Mouse (Mus musculus) heart, embryonic 14.5 days (tissue): ENCODE results near the gene Pold4. TPM values are rescaled to one million over a fixed set of nuclear protein-coding genes. Genes with fewer than 3 reads are reported as not detected.

ENCODE experiments used
- ATAC-seq: fragments of 200-750 bp; cut with Nextera tagmentation; 2 replicates; pipeline ENCODE4 v1.8.0; 2017; ENCODE audit warnings: low read depth, moderate TSS enrichment; ENCODE audit not compliant: insufficient number of reproducible peaks, insufficient read depth, low FRiP score
- H3K27ac ChIP-seq, 2 experiments: fragments of 200-500 bp in 1 of 2; fragments of 300-500 bp in 1 of 2; sonication (generic) in 1 of 2; replicated peaks in 1 of 2; 2 replicates each; pipeline ENCODE4 v1.5.1; 2012 to 2014; ENCODE audit warnings: low read depth in 2 of 2, low read length in 2 of 2, control low read depth in 1 of 2, mild to moderate bottlenecking in 1 of 2, mixed read lengths in 1 of 2; ENCODE audit not compliant: control insufficient read depth in 1 of 2, insufficient read depth in 1 of 2
- H3K27me3 ChIP-seq: fragments of 300-500 bp; sonication (generic); 2 replicates; pipeline ENCODE4 v1.6.1; 2014; ENCODE audit warnings: mild to moderate bottlenecking, low read length, control low read depth; ENCODE audit not compliant: control insufficient read depth, insufficient read depth
- H3K36me3 ChIP-seq: fragments of 300-500 bp; sonication (generic); 2 replicates; pipeline ENCODE4 v1.6.1; 2014; ENCODE audit warnings: mild to moderate bottlenecking, control low read depth, low read length, mixed read lengths; ENCODE audit not compliant: control insufficient read depth, insufficient read depth
- H3K4me1 ChIP-seq, 2 experiments: fragments of 200-500 bp in 1 of 2; fragments of 300-500 bp in 1 of 2; sonication (generic) in 1 of 2; 2 replicates each; pipeline ENCODE4 v1.6.1; 2012 to 2014; ENCODE audit warnings: low read length in 2 of 2, control low read depth in 1 of 2, mixed read lengths in 1 of 2; ENCODE audit not compliant: control insufficient read depth in 2 of 2, insufficient read depth in 2 of 2
- H3K4me2 ChIP-seq: fragments of 300-500 bp; sonication (generic); 2 replicates; pipeline ENCODE4 v1.6.1; 2014; ENCODE audit warnings: mild to moderate bottlenecking, low read length
- H3K4me3 ChIP-seq, 2 experiments: fragments of 200-500 bp in 1 of 2; fragments of 300-500 bp in 1 of 2; sonication (generic) in 1 of 2; 2 replicates each; pipeline ENCODE4 v1.5.1; 2012 to 2014; ENCODE audit warnings: low read length in 2 of 2, mild to moderate bottlenecking in 2 of 2, control low read depth in 1 of 2, low read depth in 1 of 2, moderate library complexity in 1 of 2; ENCODE audit not compliant: control insufficient read depth in 1 of 2, insufficient read depth in 1 of 2
- H3K9ac ChIP-seq: fragments of 300-500 bp; sonication (generic); 2 replicates; pipeline ENCODE4 v1.6.1; 2014; ENCODE audit warnings: mild to moderate bottlenecking, low read length
- H3K9me3 ChIP-seq: fragments of 300-500 bp; sonication (generic); 2 replicates; pipeline ENCODE4 v1.6.1; 2016; ENCODE audit warnings: low read length, control low read depth; ENCODE audit not compliant: control insufficient read depth
- WGBS: fragments of 180-500 bp; shearing (Covaris S2); extraction: QIAGEN DNeasy Blood & Tissue Kit; methylation state at CpG from one replicate; pipeline ENCODE4 v1.1.7; 2014; 5-methylcytosine and 5-hydroxymethylcytosine counted together
- polyA plus RNA-seq: library from polyadenylated mRNA; unstranded; fragments of >200 nt; fragmentation: Nextera tagmentation; extraction: Ambion mirVana; gene quantifications from 2 replicates; pipeline ENCODE4 v1.2.1, GENCODE M21; 2014

The Pold4 gene
- polyA plus RNA-seq, 1 experiment from 2014 or later, result 26.8 TPM

- Histone ChIP-seq H3K27me3 (peaks cover 13% of the 10 kb centered on the region), H3K9me3 (no peaks in the 10 kb centered on the region), H3K9ac (no peak overlapping the region), H3K36me3 (no peaks in the 10 kb centered on the region), H3K4me2 (no peak overlapping the region), H3K4me3 (no peak overlapping the region), H3K27ac (no peak overlapping the region; a peak in 1 of 4 replicates), H3K4me1 (peaks cover 4 to 5% of the 10 kb centered on the region in 2 experiments)
- ATAC-seq, result no peak
- 56% methylated on average over 8 of the region's 8 CpGs for WGBS
Measured at GRCm38 (mm10) chr19:4230415-4230814, 1.3 kb upstream of the Pold4 start.

GRCm38 (mm10) chr19:4232186-4232572, 480 bp downstream of the Pold4 start:
- H3K4me3 ChIP-seq, result peak overlapping the region; percentile 53 to 77
- H3K27me3 ChIP-seq, result peaks cover 9% of the 10 kb centered on the region
- peak overlapping the region; percentile 73 to 85 for H3K27ac ChIP-seq
- peak overlapping the region; percentile 68 for H3K4me2 ChIP-seq
- H3K4me1 ChIP-seq, result peaks cover 4 to 5% of the 10 kb centered on the region in 2 experiments
- H3K36me3 ChIP-seq, result no peaks in the 10 kb centered on the region
- no peak for ATAC-seq
- 18% methylated on average over 2 of the region's 2 CpGs for WGBS
- no peaks in the 10 kb centered on the region for H3K9me3 ChIP-seq
- H3K9ac ChIP-seq, result peak overlapping the region; percentile 73

- Histone ChIP-seq H3K27me3 (peaks cover 9% of the 10 kb centered on the region), H3K4me2 (peak overlapping the region; percentile 68), H3K36me3 (no peaks in the 10 kb centered on the region), H3K9me3 (no peaks in the 10 kb centered on the region), H3K4me3 (no peak overlapping the region; a peak in 1 of 4 replicates), H3K9ac (peak overlapping the region; percentile 73; the same call in 1 of the 2 replicates), H3K4me1 (peaks cover 4 to 5% of the 10 kb centered on the region in 2 experiments), H3K27ac (peak overlapping the region in 1 of 2 experiments; percentile 73; a peak in 2 of 4 replicates)
- ATAC-seq, result no peak
- 76% methylated on average over 7 of the region's 7 CpGs for WGBS
Measured at GRCm38 (mm10) chr19:4232651-4233050, 952 bp downstream of the Pold4 start.

GRCm38 (mm10) chr19:4234548-4234947, 2.8 kb downstream of the Pold4 start:
- no peak overlapping the region for H3K9ac ChIP-seq
- WGBS, result 75% methylated on average over 4 of the region's 4 CpGs
- ATAC-seq, result no peak

GRCm38 (mm10) chr19:4240247-4240668, 8.6 kb downstream of the Pold4 start:
- Histone ChIP-seq H3K9ac (no peak overlapping the region), H3K36me3 (no peaks in the 10 kb centered on the region), H3K9me3 (no peaks in the 10 kb centered on the region), H3K4me2 (no peak overlapping the region), H3K27ac (no peak overlapping the region), H3K4me3 (no peak overlapping the region), H3K27me3 (no peaks in the 10 kb centered on the region), H3K4me1 (no peaks in the 10 kb centered on the region)
- 62% methylated on average over 8 of the region's 8 CpGs for WGBS
- no peak for ATAC-seq

More at GRCm38 (mm10) chr19:4234548-4234947, 2.8 kb downstream of the Pold4 start:
- H3K4me3 ChIP-seq, result no peak overlapping the region
- peaks cover 1% of the 10 kb centered on the region for H3K27me3 ChIP-seq
- no peaks in the 10 kb centered on the region for H3K36me3 ChIP-seq
- H3K4me2 ChIP-seq, result no peak overlapping the region
- peaks cover 4 to 5% of the 10 kb centered on the region in 2 experiments for H3K4me1 ChIP-seq
- H3K9me3 ChIP-seq, result no peaks in the 10 kb centered on the region
- H3K27ac ChIP-seq, result no peak overlapping the region

GRCm38 (mm10) chr19:4242416-4242815, 10.7 kb downstream of the Pold4 start:
- H3K27me3 ChIP-seq, result no peaks in the 10 kb centered on the region
- no peak overlapping the region for H3K4me3 ChIP-seq
- no peak overlapping the region for H3K27ac ChIP-seq
- no peaks in the 10 kb centered on the region for H3K36me3 ChIP-seq
- H3K4me1 ChIP-seq, result no peaks in the 10 kb centered on the region
- WGBS, result 65% methylated on average over 3 of the region's 3 CpGs
- no peaks in the 10 kb centered on the region for H3K9me3 ChIP-seq
- no peak for ATAC-seq
- no peak overlapping the region for H3K9ac ChIP-seq
- no peak overlapping the region for H3K4me2 ChIP-seq

GRCm38 (mm10) chr19:4244775-4245174, 13.1 kb downstream of the Pold4 start:
- 79% methylated on average over 6 of the region's 6 CpGs for WGBS
- H3K9me3 ChIP-seq, result no peaks in the 10 kb centered on the region
- no peak overlapping the region for H3K27ac ChIP-seq
- H3K4me3 ChIP-seq, result no peak overlapping the region
- no peak for ATAC-seq
- no peaks in the 10 kb centered on the region for H3K27me3 ChIP-seq
- H3K4me1 ChIP-seq, result no peaks in the 10 kb centered on the region
- H3K36me3 ChIP-seq, result no peaks in the 10 kb centered on the region
- H3K9ac ChIP-seq, result no peak overlapping the region
- H3K4me2 ChIP-seq, result no peak overlapping the region

GRCm38 (mm10) chr19:4247010-4247409, 15.3 kb downstream of the Pold4 start:
- Histone ChIP-seq H3K9me3 (no peaks in the 10 kb centered on the region), H3K9ac (no peak overlapping the region), H3K27me3 (no peaks in the 10 kb centered on the region), H3K27ac (no peak overlapping the region), H3K36me3 (no peaks in the 10 kb centered on the region), H3K4me3 (no peak overlapping the region), H3K4me2 (no peak overlapping the region), H3K4me1 (no peaks in the 10 kb centered on the region)
- ATAC-seq, result no peak
- WGBS, result 43% methylated on average over 1 of the region's 1 CpGs
